ENCODE assay signal across 9 mouse cellular contexts in the genomic region with DNA sequence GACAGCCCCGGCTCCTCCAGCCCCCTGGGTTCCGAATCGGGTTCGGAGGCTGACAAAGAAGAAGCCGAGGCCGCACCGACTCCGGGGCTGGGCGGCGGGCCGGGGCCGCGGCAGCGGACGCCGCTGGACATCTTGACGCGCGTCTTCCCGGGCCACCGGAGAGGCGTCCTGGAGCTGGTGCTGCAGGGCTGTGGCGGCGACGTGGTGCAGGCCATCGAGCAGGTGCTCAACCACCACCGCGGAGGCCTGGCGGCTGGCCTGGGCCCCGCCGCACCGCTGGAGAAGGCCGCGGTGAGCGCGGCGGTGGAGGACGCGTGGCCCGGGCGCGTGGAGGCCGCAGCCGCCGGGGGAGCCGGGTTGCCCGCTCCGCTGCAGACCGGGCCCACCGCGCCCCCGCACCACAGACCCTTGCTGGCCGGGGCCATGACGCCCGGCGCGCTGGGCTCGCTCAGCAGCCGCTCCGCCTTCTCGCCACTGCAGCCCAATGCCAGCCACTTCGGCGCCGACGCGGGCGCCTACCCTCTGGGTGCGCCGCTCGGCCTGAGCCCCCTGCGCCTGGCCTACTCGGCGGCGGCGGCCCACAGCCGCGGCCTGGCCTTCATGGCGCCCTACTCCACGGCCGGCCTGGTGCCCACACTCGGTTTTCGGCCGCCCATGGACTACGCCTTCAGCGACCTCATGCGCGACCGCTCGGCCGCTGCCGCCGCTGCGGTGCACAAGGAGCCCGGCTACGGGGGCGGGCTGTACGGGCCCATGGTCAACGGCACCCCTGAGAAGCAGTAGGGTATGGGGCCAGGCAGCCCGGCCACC. TPM values are rescaled to one million over a fixed set of nuclear protein-coding genes. Genes with fewer than 3 reads are reported as not detected.
A peak's percentile ranks its signal among the peaks of the same experiment; 100 is the strongest.
DNase-seq lines count a peak whose midpoint lies in the region; ATAC-seq and TF ChIP-seq lines count a peak whose summit lies in the region.
"Had no signal": no experiment of that assay in that cellular context is flagged by ENCODE, and none has a peak within 500 bp of the region (broad histone marks: within the 10 kb centered on the region; RNA-seq: fewer than 3 reads in every experiment).

No protein-coding gene starts in this region.

- H3K79me2 ChIP-seq in heart, adult 2 months (replicated peaks; ENCODE audit: control insufficient read depth, insufficient read depth, low read length): no peaks in the 10 kb centered on the region

- H3K27ac ChIP-seq in heart, adult 2 months: no peak overlapping the region
- H3K27ac ChIP-seq in bone marrow macrophage, adult 2 months (ENCODE audit: insufficient read depth, low read depth, low read length): no peak overlapping the region
- H3K27ac ChIP-seq in liver, postnatal 0 days (ENCODE audit: low read depth): no peak overlapping the region
- no peak overlapping the region for H3K27ac ChIP-seq in thymus, adult 2 months (ENCODE audit: control insufficient read depth, insufficient read depth, low read length)

- peak overlapping the region; percentile 32; the same call in 1 of the 2 replicates for H3K9ac ChIP-seq in heart, adult 2 months (ENCODE audit: low read depth, low read length)
- no peak overlapping the region for H3K9ac ChIP-seq in liver, postnatal 0 days (replicated peaks)

- H3K4me2 ChIP-seq in liver, postnatal 0 days (ENCODE audit: low read depth, low read length): peak overlapping the region; percentile 63

- DNase-seq in heart, adult 2 months: peak in 1 of 2 experiments; percentile 40
- no peak for DNase-seq in heart, adult 18-20 months
- peak; percentile 15 to 18 for DNase-seq in heart, postnatal 10 days
- DNase-seq in liver, postnatal 0 days: no peak
- DNase-seq in thymus, adult 2 months: no peak
- DNase-seq in ovary, postnatal 36 days (ENCODE audit: low spot score): no peak

- 0 out of 2 replicates have a peak, but pooled peaks have one; percentile 19 for ATAC-seq in liver, postnatal 0 days
- no peak for ATAC-seq in megakaryocyte-erythroid progenitor cell, adult 5-6 weeks (replicated peaks; ENCODE audit: low FRiP score, low TSS enrichment, poor library complexity, severe bottlenecking)

- no peak for TF ChIP-seq CTCF in heart, adult 2 months (IDR thresholded peaks at IDR 0.05)
- no peak for TF ChIP-seq CTCF in bone marrow macrophage, adult 2 months (IDR thresholded peaks at IDR 0.05; ENCODE audit: low read depth, low read length)
- TF ChIP-seq CTCF in liver, postnatal 0 days (IDR thresholded peaks at IDR 0.05; ENCODE audit: low read depth): no peak
- no peak for TF ChIP-seq CTCF in thymus, adult 2 months (IDR thresholded peaks at IDR 0.05; ENCODE audit: borderline replicate concordance, control insufficient read depth, extremely low read depth, insufficient read depth, low read length, poor library complexity)

- WGBS in heart, adult 2 months: 10% methylated on average over 98 of the region's 99 CpGs
- WGBS in liver, postnatal 0 days (ENCODE audit: insufficient replicate concordance): 1% methylated on average over 57 of the region's 99 CpGs
- WGBS in thymus, adult 2 months: 4% methylated on average over 99 of the region's 99 CpGs

- no peaks in the 10 kb centered on the region; the same call in 1 of the 2 replicates for H3K4me1 ChIP-seq in heart, adult 2 months (ENCODE audit: control insufficient read depth, insufficient read depth, low read length)
- no peaks in the 10 kb centered on the region for H3K4me1 ChIP-seq in bone marrow macrophage, adult 2 months (ENCODE audit: control insufficient read depth, insufficient read depth, low read length)
- H3K4me1 ChIP-seq in liver, postnatal 0 days (ENCODE audit: insufficient read depth): peaks cover 14% of the 10 kb centered on the region
- H3K4me1 ChIP-seq in thymus, adult 2 months (replicated peaks; ENCODE audit: control insufficient read depth, insufficient read depth, low read length): peaks cover 2% of the 10 kb centered on the region; the same call in 1 of the 2 replicates

- H3K9me3 ChIP-seq in liver, postnatal 0 days (ENCODE audit: low read length): no peaks in the 10 kb centered on the region

- TF ChIP-seq POLR2A in heart, adult 2 months (IDR thresholded peaks at IDR 0.05; ENCODE audit: insufficient read depth, low read depth, low read length): no peak
- no peak for TF ChIP-seq POLR2A in bone marrow macrophage, adult 2 months (IDR thresholded peaks at IDR 0.05; ENCODE audit: borderline replicate concordance, low read depth, low read length)
- TF ChIP-seq POLR2A in thymus, adult 2 months (IDR thresholded peaks at IDR 0.05; ENCODE audit: control insufficient read depth, extremely low read depth, insufficient read depth, low read length, poor library complexity): no peak

- H3K4me3 ChIP-seq in heart, adult 2 months: peak overlapping the region; percentile 33
- H3K4me3 ChIP-seq in bone marrow macrophage, adult 2 months (ENCODE audit: insufficient read depth, low read length): peak overlapping the region; percentile 51
- peak overlapping the region; percentile 32 for H3K4me3 ChIP-seq in liver, postnatal 0 days (ENCODE audit: low read depth, low read length)
- no peak overlapping the region for H3K4me3 ChIP-seq in thymus, adult 2 months (ENCODE audit: control insufficient read depth, insufficient read depth, low read length)

- intact Hi-C loops in heart, adult 2 months (cut with DNase I): no loop called here
- intact Hi-C loops in heart, postnatal 10 days (cut with DNase I): no loop called here

- H3K27me3 ChIP-seq in heart, adult 2 months (ENCODE audit: control insufficient read depth, insufficient read depth, low read length): peaks cover 72% of the 10 kb centered on the region
- H3K27me3 ChIP-seq in liver, postnatal 0 days (ENCODE audit: insufficient read depth, low read length): peaks cover 100% of the 10 kb centered on the region
- H3K27me3 ChIP-seq in thymus, adult 2 months (ENCODE audit: control insufficient read depth, insufficient read depth, low read length): peaks cover 45% of the 10 kb centered on the region
- H3K27me3 ChIP-seq: CH12.LX had no signal

- H3K36me3 ChIP-seq in heart, adult 2 months (ENCODE audit: control insufficient read depth, insufficient read depth, low read length): no peaks in the 10 kb centered on the region
- H3K36me3 ChIP-seq in liver, postnatal 0 days (replicated peaks; ENCODE audit: insufficient read depth, low read length): no peaks in the 10 kb centered on the region
- H3K36me3 ChIP-seq in thymus, adult 2 months (ENCODE audit: control insufficient read depth, insufficient read depth, low read length): no peaks in the 10 kb centered on the region

- TF ChIP-seq EP300 in heart, adult 2 months (IDR thresholded peaks at IDR 0.05; ENCODE audit: insufficient read depth, low read depth, low read length): no peak
- TF ChIP-seq EP300 in liver, postnatal 0 days (IDR thresholded peaks at IDR 0.05; ENCODE audit: low read depth): no peak

RNA-seq across cellular contexts. Expression of gene Dmrta2, which starts 4.2 kb away (rescaled TPM):
- under 1 TPM in 1 of 2 experiments, not detected in 1; 0.09 TPM for total RNA-seq in heart, adult 2 months (2021)
- 0.04 TPM in 1 of 2 replicates, not detected in the other for polyA plus RNA-seq in heart, adult 2 months (2012; rRNA removed)
- total RNA-seq in heart, adult 18-20 months (2021): under 1 TPM in 1 of 2 experiments, not detected in 1; 0.15 TPM
- polyA plus RNA-seq in bone marrow macrophage, adult 2 months (2012; ENCODE audit: insufficient read depth, insufficient read length, missing spikeins): 0.19 TPM in 1 of 2 replicates, not detected in the other
- total RNA-seq in heart, postnatal 10 days (2021): under 1 TPM; 0.27 to 0.31 TPM
- polyA plus RNA-seq in liver, postnatal 0 days (2015; fragmentation: Nextera tagmentation; extraction: Ambion mirVana): not detected in 2 replicates
- not detected in 2 replicates for total RNA-seq in megakaryocyte-erythroid progenitor cell, adult 5-6 weeks (2014; fragmentation: Nextera tagmentation)
- total RNA-seq in megakaryocyte-erythroid progenitor cell, adult 5-6 weeks (2017): 0.23 TPM in 1 of 2 replicates, not detected in the other
- polyA plus RNA-seq in thymus, adult 2 months (2012; rRNA removed): 0.67 and 0.74 TPM in 2 replicates

Comparison
In these comparisons a context has a peak if more than half of its experiments do, and no peak if none do; other contexts are left out.
1. DNase-seq: peak in heart, postnatal 10 days (2 of 2); none in heart, adult 18-20 months (0 of 2), liver, postnatal 0 days (single experiment), thymus, adult 2 months (single experiment) and ovary, postnatal 36 days (single experiment).